Mouse (Mus musculus) heart, adult 2 months (tissue): Measurements from ENCODE around the gene Sfrp4. TPM values are rescaled to one million over a fixed set of nuclear protein-coding genes. Genes with fewer than 3 reads are reported as not detected.

Source experiments
- DNase-seq, 2 experiments: peaks; one replicate each; pipeline ENCODE4 v3.0.0; 2021
- H3K27ac ChIP-seq: fragments of 200-600 bp; 2 replicates; pipeline ENCODE4 v1.8.1; 2022
- H3K27me3 ChIP-seq: fragments of 200-500 bp; 2 replicates; pipeline ENCODE4 v1.6.1; 2012; ENCODE audit warnings: mild to moderate bottlenecking, low read length, inconsistent platforms, mixed read lengths; ENCODE audit not compliant: control insufficient read depth, insufficient read depth
- H3K36me3 ChIP-seq: fragments of 200-500 bp; 2 replicates; pipeline ENCODE4 v1.6.1; 2012; ENCODE audit warnings: low read length, inconsistent platforms; ENCODE audit not compliant: control insufficient read depth, insufficient read depth
- H3K4me1 ChIP-seq: fragments of 200-500 bp; 2 replicates; pipeline ENCODE4 v1.6.1; 2011; ENCODE audit warnings: low read length; ENCODE audit not compliant: control insufficient read depth, insufficient read depth
- H3K4me3 ChIP-seq: fragments of 200-600 bp; 2 replicates; pipeline ENCODE4 v1.8.1; 2022
- H3K79me2 ChIP-seq: fragments of 200-500 bp; replicated peaks from 2 replicates; pipeline ENCODE4 v1.6.1; 2012; ENCODE audit warnings: mild to moderate bottlenecking, inconsistent platforms, low read length, moderate library complexity, mixed read lengths; ENCODE audit not compliant: control insufficient read depth, insufficient read depth
- H3K9ac ChIP-seq: fragments of 200-500 bp; 2 replicates; pipeline ENCODE4 v1.6.1; 2012; ENCODE audit warnings: low read depth, mild to moderate bottlenecking, control low read depth, inconsistent platforms, low read length, mixed read lengths
- CTCF ChIP-seq: fragments of 200-600 bp; IDR thresholded peaks from 2 replicates; pipeline ENCODE4 v1.8.1; 2022; ENCODE audit warnings: antibody characterized with exemption, mild to moderate bottlenecking, moderate library complexity
- EP300 ChIP-seq: fragments of 200-500 bp; IDR thresholded peaks from 2 replicates; pipeline ENCODE4 v1.6.1; 2011; ENCODE audit warnings: low read depth, low read length, control low read depth; ENCODE audit not compliant: insufficient read depth
- POLR2A ChIP-seq: fragments of 200-500 bp; IDR thresholded peaks from 2 replicates; pipeline ENCODE4 v1.6.1; 2011; ENCODE audit warnings: mild to moderate bottlenecking, low read depth, low read length, control low read depth; ENCODE audit not compliant: insufficient read depth
- WGBS: fragments of 180-500 bp; shearing (Covaris S2); methylation state at CpG from one replicate; pipeline ENCODE4 v1.1.7; 2018; 5-methylcytosine and 5-hydroxymethylcytosine counted together
- intact Hi-C: fragments of 180-260 bp; cut with DNase I; formaldehyde crosslinking; loops from one replicate; pipeline ENCODE4 v1.15.1; 2025
- polyA plus RNA-seq: library from polyadenylated mRNA; depleted of rRNA; stranded (reverse); fragments of >200 nt; gene quantifications from 2 replicates; pipeline ENCODE4 v1.2.3, GENCODE M21; 2012
- total RNA-seq, 2 experiments: library from RNA; stranded (reverse); gene quantifications; 2 replicates each; pipeline ENCODE4 v1.2.3; 2021

Gene Sfrp4
- total and polyA plus RNA-seq, 3 experiments = 0.31 to 1.3 (median 0.32) TPM

DNA sequence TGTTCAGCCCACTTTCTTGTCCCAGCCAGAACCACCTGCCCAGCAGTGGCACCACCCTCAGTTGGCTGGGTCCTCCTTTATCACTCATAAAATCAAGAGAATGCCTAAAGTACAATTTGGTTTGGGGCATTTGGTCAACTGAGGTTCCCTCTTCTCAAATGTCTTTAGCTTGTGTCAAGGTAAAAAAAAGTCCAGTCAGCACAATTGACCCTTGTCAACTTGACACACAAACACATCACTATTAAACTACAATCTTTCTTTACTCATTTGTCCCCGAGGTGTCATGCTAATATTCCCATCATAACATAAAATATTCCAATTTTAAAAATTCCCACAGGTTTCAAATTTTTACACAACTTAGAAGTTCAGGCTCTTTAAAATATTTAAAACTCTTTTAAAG lies 8.6 kb upstream of the Sfrp4 start:
- H3K27me3 ChIP-seq = peaks cover 3% of the 10 kb centered on the region; the same call in 1 of the 2 replicates
- no peaks in the 10 kb centered on the region for H3K79me2 ChIP-seq
- H3K27ac ChIP-seq = no peak overlapping the region
- TF ChIP-seq CTCF (no peak), POLR2A (no peak), EP300 (no peak)
- no peak overlapping the region for H3K9ac ChIP-seq
- no peak overlapping the region for H3K4me3 ChIP-seq
- H3K4me1 ChIP-seq = peaks cover 1% of the 10 kb centered on the region; the same call in 1 of the 2 replicates
- 80% methylated on average over 1 of the region's 1 CpGs for WGBS
- no peaks in the 10 kb centered on the region for H3K36me3 ChIP-seq
- intact Hi-C loops = no loop called here
- no peak for DNase-seq

DNA sequence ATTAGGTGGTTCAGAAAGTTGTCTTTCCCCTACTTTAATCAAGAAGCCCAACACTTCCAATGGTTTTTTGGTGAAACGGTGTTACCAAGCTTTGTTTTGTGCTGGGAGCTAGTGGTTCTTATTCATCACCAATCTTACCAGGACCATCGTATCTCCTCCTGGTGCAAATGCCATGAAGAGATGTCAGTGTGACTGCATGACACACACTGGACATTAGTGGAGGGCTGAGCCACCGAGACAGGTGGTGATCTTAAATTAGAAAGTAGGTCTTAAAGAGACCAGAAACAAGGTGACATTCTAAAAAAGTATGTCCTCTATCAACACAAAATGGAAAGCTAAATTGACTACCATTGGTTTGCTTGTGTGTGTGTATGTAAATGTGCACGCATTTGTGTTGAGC lies 4.8 kb upstream of the Sfrp4 start:
- Histone ChIP-seq H3K27ac (no peak overlapping the region), H3K4me3 (no peak overlapping the region), H3K27me3 (peaks cover 3% of the 10 kb centered on the region; the same call in 1 of the 2 replicates), H3K9ac (no peak overlapping the region), H3K36me3 (no peaks in the 10 kb centered on the region), H3K4me1 (peaks cover 3% of the 10 kb centered on the region; the same call in 1 of the 2 replicates), H3K79me2 (no peaks in the 10 kb centered on the region)
- WGBS = 85% methylated on average over 4 of the region's 4 CpGs
- no peak for DNase-seq
- intact Hi-C loops = no loop called here
- TF ChIP-seq POLR2A = no peak
- no peak for TF ChIP-seq CTCF
- no peak for TF ChIP-seq EP300

- WGBS = 10% methylated on average over 5 of the region's 5 CpGs
- H3K4me1 ChIP-seq = peaks cover 4% of the 10 kb centered on the region; the same call in 1 of the 2 replicates
- peak overlapping the region; percentile 18 for H3K27ac ChIP-seq
- no peak for DNase-seq
- H3K36me3 ChIP-seq = no peaks in the 10 kb centered on the region
- peak overlapping the region; percentile 82 for H3K9ac ChIP-seq
- no peaks in the 10 kb centered on the region for H3K79me2 ChIP-seq
- TF ChIP-seq CTCF (no peak), EP300 (no peak), POLR2A (no peak)
- peak overlapping the region; percentile 63 for H3K4me3 ChIP-seq
- intact Hi-C loops = no loop called here
- peaks cover 3% of the 10 kb centered on the region; the same call in 1 of the 2 replicates for H3K27me3 ChIP-seq
These were observed 4.1 kb upstream of the Sfrp4 start for GRCm38 (mm10) chr13:19618841-19619215.

- Histone ChIP-seq H3K4me3 (peak within 1 kb of the TSS; percentile 63), H3K36me3 (no peaks in the 10 kb centered on the region), H3K4me1 (peaks cover 4% of the 10 kb centered on the region; the same call in 1 of the 2 replicates), H3K27ac (peak within 1 kb of the TSS; percentile 18), H3K9ac (peak within 1 kb of the TSS; percentile 82), H3K79me2 (no peaks in the 10 kb centered on the region), H3K27me3 (peaks cover 3% of the 10 kb centered on the region; the same call in 1 of the 2 replicates)
- peak; percentile 58 to 60 for DNase-seq
- TF ChIP-seq CTCF (peak; percentile 66), POLR2A (0 out of 2 replicates have a peak, but pooled peaks have one; percentile 19), EP300 (no peak)
- intact Hi-C loops = no loop called here
- under 1% methylated on average over 46 of the region's 46 CpGs for WGBS
These were observed 3.5 kb upstream of the Sfrp4 start, which contains the start of gene Epdr1 for GRCm38 (mm10) chr13:19619216-19619927. TSS of gene Epdr1 (minus strand) at chr13:19619927.

GRCm38 (mm10) chr13:19623228-19623905 lies 463 bp downstream of the Sfrp4 start:
- no peak for DNase-seq
- Histone ChIP-seq H3K9ac (peak overlapping the region; percentile 28; the same call in 1 of the 2 replicates), H3K4me3 (peak overlapping the region; percentile 40), H3K4me1 (peaks cover 3% of the 10 kb centered on the region; the same call in 1 of the 2 replicates), H3K36me3 (no peaks in the 10 kb centered on the region), H3K27ac (no peak overlapping the region), H3K79me2 (no peaks in the 10 kb centered on the region), H3K27me3 (peaks cover 3% of the 10 kb centered on the region; the same call in 1 of the 2 replicates)
- intact Hi-C loops = no loop called here
- 21% methylated on average over 30 of the region's 30 CpGs for WGBS
- TF ChIP-seq EP300 (no peak), POLR2A (no peak), CTCF (no peak)
